Mouse (Mus musculus) liver, adult 2 months (tissue): ENCODE measurements around the gene Gm20708.
A peak's percentile ranks its signal among the peaks of the same experiment; 100 is the strongest.

Source experiments
- CTCF ChIP-seq: fragments of 200-500 bp; IDR thresholded peaks from 2 replicates; pipeline ENCODE4 v1.5.1; 2011; ENCODE audit warnings: low read depth, low read length, control low read depth
- POLR2A ChIP-seq: fragments of 200-500 bp; IDR thresholded peaks from 2 replicates; pipeline ENCODE4 v1.6.1; 2011; ENCODE audit warnings: low read length, control low read depth; ENCODE audit not compliant: insufficient read depth; ENCODE audit errors: extremely low read depth

DNA sequence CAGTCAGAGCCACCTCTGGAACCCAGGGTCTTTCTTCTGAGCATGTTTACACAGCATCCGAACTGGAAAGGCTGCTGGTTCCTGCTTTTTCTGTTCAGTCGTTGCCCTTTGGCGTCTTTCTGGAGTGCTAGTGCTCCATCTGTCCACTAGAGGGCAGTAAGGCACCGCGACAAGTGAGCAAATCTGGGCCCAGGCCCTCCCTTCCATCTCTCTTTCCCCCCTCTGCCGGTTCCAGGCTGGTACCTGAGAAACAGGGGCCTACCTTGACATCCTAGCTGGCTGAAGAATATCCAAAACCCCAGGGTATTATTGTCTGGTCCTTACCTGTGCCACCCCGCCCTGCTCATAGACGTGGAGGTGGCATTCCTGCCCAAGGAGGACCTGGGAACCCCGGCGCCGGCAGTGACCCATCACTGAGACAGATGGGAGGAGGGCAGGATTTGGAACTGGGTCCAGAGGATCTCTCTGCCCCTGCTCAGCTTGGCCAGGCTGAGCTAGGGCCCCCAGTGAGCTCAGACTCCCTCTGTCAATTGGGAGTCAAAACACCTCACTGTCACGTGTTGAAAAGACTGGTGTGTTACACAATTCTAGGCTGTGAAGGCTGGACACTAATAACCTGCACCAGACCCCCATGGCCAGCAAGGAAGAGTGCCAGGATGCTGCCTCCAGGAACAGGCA is 61.4 kb downstream of the Gm20708 start:
- peak; percentile 96 for TF ChIP-seq CTCF
- no peak for TF ChIP-seq POLR2A
